Mouse (Mus musculus) layer of hippocampus, adult 8-10 months (tissue): ENCODE results near the gene Phlpp2. TPM values are rescaled to one million over a fixed set of nuclear protein-coding genes. Genes with fewer than 3 reads are reported as not detected.

Source experiments
- DNase-seq, 2 experiments: peaks; one replicate each; pipeline ENCODE4 v3.0.0; 2022; ENCODE audit warnings: low spot score in 2 of 2
- total RNA-seq, 4 experiments: library from RNA; stranded (reverse); gene quantifications; 2 replicates each; pipeline ENCODE4 v1.2.4; 2022

Gene Phlpp2
- total RNA-seq, 4 experiments from 2014 or later: 24.8 to 36.5 (median 31.8) TPM

GRCm38 (mm10) chr8:109902379-109902778, 34.0 kb downstream of the Phlpp2 start:
- DNase-seq: no peak

GRCm38 (mm10) chr8:109903909-109904469, 35.6 kb downstream of the Phlpp2 start:
- DNase-seq: peak; percentile 37 to 44

GRCm38 (mm10) chr8:109904928-109905668, 36.8 kb downstream of the Phlpp2 start:
- no peak for DNase-seq

- DNase-seq: no peak
These were observed 38.6 kb downstream of the Phlpp2 start for GRCm38 (mm10) chr8:109906907-109907306.

- no peak for DNase-seq
These were observed 39.0 kb downstream of the Phlpp2 start for GRCm38 (mm10) chr8:109907376-109907775.

GRCm38 (mm10) chr8:109917277-109917676, 48.9 kb downstream of the Phlpp2 start:
- DNase-seq: peak in 1 of 2 experiments; percentile 25

GRCm38 (mm10) chr8:109920406-109921390, 52.4 kb downstream of the Phlpp2 start:
- DNase-seq: peak in 1 of 2 experiments; percentile 42

- no peak for DNase-seq
These were observed 73.4 kb downstream of the Phlpp2 start for GRCm38 (mm10) chr8:109941606-109942360.

- no peak for DNase-seq
These were observed 76.9 kb downstream of the Phlpp2 start for GRCm38 (mm10) chr8:109945153-109945632.

- no peak for DNase-seq
These were observed 77.4 kb downstream of the Phlpp2 start for GRCm38 (mm10) chr8:109945694-109946093.

- no peak for DNase-seq
These were observed 77.9 kb downstream of the Phlpp2 start for GRCm38 (mm10) chr8:109946272-109946671.

GRCm38 (mm10) chr8:109947447-109948284, 79.3 kb downstream of the Phlpp2 start:
- DNase-seq: peak in 1 of 2 experiments; percentile 48

- no peak for DNase-seq
These were observed 79.9 kb downstream of the Phlpp2 start for GRCm38 (mm10) chr8:109948285-109948564.

GRCm38 (mm10) chr8:109952171-109952570, 83.8 kb downstream of the Phlpp2 start:
- peak in 1 of 2 experiments; percentile 49 for DNase-seq

- no peak for DNase-seq
These were observed 86.2 kb downstream of the Phlpp2 start for GRCm38 (mm10) chr8:109954486-109954948.

GRCm38 (mm10) chr8:109957167-109958028, 89.1 kb downstream of the Phlpp2 start:
- DNase-seq: no peak

GRCm38 (mm10) chr8:109958036-109958655, 89.8 kb downstream of the Phlpp2 start:
- no peak for DNase-seq

- no peak for DNase-seq
These were observed 90.8 kb downstream of the Phlpp2 start for GRCm38 (mm10) chr8:109959112-109959511.
